Mouse (Mus musculus) MEL (cell line): ENCODE data around the gene Ndrg3. TPM values are rescaled to one million over a fixed set of nuclear protein-coding genes. Genes with fewer than 3 reads are reported as not detected.

Source experiments
- DNase-seq: peaks from one replicate; pipeline ENCODE4 v3.0.0; 2011; ENCODE audit warnings: low read depth, low spot score
- H3K27ac ChIP-seq: 2 replicates; pipeline ENCODE4 v1.5.1; 2012; ENCODE audit warnings: low read depth, mild to moderate bottlenecking, control low read depth, low read length, moderate library complexity; ENCODE audit not compliant: control insufficient read depth
- H3K27me3 ChIP-seq, 2 experiments: fragments of 150-350 bp in 1 of 2; sonication (generic) in 1 of 2; 2 replicates each; pipeline ENCODE4 v1.6.1; 2012; ENCODE audit warnings: low read length in 2 of 2, mild to moderate bottlenecking in 2 of 2, improper control_type of control experiment in 1 of 2, moderate library complexity in 1 of 2; ENCODE audit not compliant: insufficient read depth in 2 of 2, control insufficient read depth in 1 of 2
- H3K36me3 ChIP-seq, 2 experiments: 2 replicates each; pipeline ENCODE4 v1.6.1; 2012 to 2014; ENCODE audit warnings: low read length in 2 of 2, improper control_type of control experiment in 1 of 2, inconsistent platforms in 1 of 2, mild to moderate bottlenecking in 1 of 2; ENCODE audit not compliant: insufficient read depth in 2 of 2, control insufficient read depth in 1 of 2
- H3K4me1 ChIP-seq, 2 experiments: fragments of 150-350 bp in 1 of 2; sonication (generic) in 1 of 2; 2 replicates each; pipeline ENCODE4 v1.6.1; 2012; ENCODE audit warnings: low read length in 2 of 2, improper control_type of control experiment in 1 of 2, mild to moderate bottlenecking in 1 of 2; ENCODE audit not compliant: insufficient read depth in 2 of 2, control insufficient read depth in 1 of 2
- H3K4me3 ChIP-seq, 2 experiments: fragments of 150-350 bp in 1 of 2; sonication (generic) in 1 of 2; 2 replicates each; pipeline ENCODE4 v1.5.1; 2012; ENCODE audit warnings: low read depth in 2 of 2, low read length in 2 of 2, mild to moderate bottlenecking in 2 of 2, moderate library complexity in 2 of 2, control low read depth in 1 of 2, improper control_type of control experiment in 1 of 2; ENCODE audit not compliant: control insufficient read depth in 1 of 2, insufficient read depth in 1 of 2
- H3K79me2 ChIP-seq: 2 replicates; pipeline ENCODE4 v1.6.1; 2012; ENCODE audit warnings: mild to moderate bottlenecking, low read length, moderate library complexity; ENCODE audit not compliant: control insufficient read depth, poor library complexity, insufficient read depth
- H3K9ac ChIP-seq: 2 replicates; pipeline ENCODE4 v1.6.1; 2012; ENCODE audit warnings: low read depth, mild to moderate bottlenecking, control low read depth, low read length, moderate library complexity; ENCODE audit not compliant: control insufficient read depth, poor library complexity, severe bottlenecking
- H3K9me3 ChIP-seq: fragments of 150-350 bp; sonication (generic); replicated peaks from 2 replicates; pipeline ENCODE4 v1.6.1; 2012; ENCODE audit warnings: mild to moderate bottlenecking, low read length, improper control_type of control experiment, moderate library complexity; ENCODE audit not compliant: insufficient read depth
- CTCF ChIP-seq, 3 experiments: IDR thresholded peaks in 2 of 3; conservative IDR thresholded peaks in 1 of 3; 2 replicates each; pipeline ENCODE4 v1.5.1; 2011 to 2012; ENCODE audit warnings: low read length in 3 of 3, low read depth in 2 of 3, mild to moderate bottlenecking in 2 of 3, improper control_type of control experiment in 1 of 3, inconsistent platforms in 1 of 3, mixed read lengths in 1 of 3, moderate library complexity in 1 of 3; ENCODE audit not compliant: control insufficient read depth in 1 of 3, insufficient read depth in 1 of 3, poor library complexity in 1 of 3, severe bottlenecking in 1 of 3
- ELF1 ChIP-seq: IDR thresholded peaks from 2 replicates; pipeline ENCODE4 v1.6.1; 2014; ENCODE audit warnings: low read depth, mild to moderate bottlenecking, inconsistent platforms, low read length, improper control_type of control experiment, moderate library complexity
- GATA1 ChIP-seq: IDR thresholded peaks from 2 replicates; pipeline ENCODE4 v1.6.1; 2011; ENCODE audit warnings: low read depth, low read length, improper control_type of control experiment
- HCFC1 ChIP-seq: IDR thresholded peaks from 2 replicates; pipeline ENCODE4 v1.6.1; 2012; ENCODE audit warnings: low read depth, mild to moderate bottlenecking, inconsistent platforms, low read length, improper control_type of control experiment, moderate library complexity
- JUND ChIP-seq: IDR thresholded peaks from 2 replicates; pipeline ENCODE4 v1.6.1; 2011; ENCODE audit warnings: low read depth, mild to moderate bottlenecking, improper control_type of control experiment, low read length
- MAFK ChIP-seq: IDR thresholded peaks from 2 replicates; pipeline ENCODE4 v1.6.1; 2011; ENCODE audit warnings: low read depth, mild to moderate bottlenecking, low read length, improper control_type of control experiment, borderline replicate concordance
- MAX ChIP-seq: IDR thresholded peaks from 2 replicates; pipeline ENCODE4 v1.6.1; 2011; ENCODE audit warnings: low read length, improper control_type of control experiment
- MEF2A ChIP-seq: IDR thresholded peaks from 2 replicates; pipeline ENCODE4 v1.6.1; 2014; ENCODE audit warnings: low read depth, mild to moderate bottlenecking, inconsistent platforms, low read length, improper control_type of control experiment; ENCODE audit not compliant: poor library complexity, insufficient replicate concordance, severe bottlenecking; ENCODE audit errors: extremely low read depth
- MXI1 ChIP-seq: IDR thresholded peaks from 2 replicates; pipeline ENCODE4 v1.6.1; 2011; ENCODE audit warnings: mild to moderate bottlenecking, low read depth, low read length, improper control_type of control experiment
- NELFE ChIP-seq: IDR thresholded peaks from 2 replicates; pipeline ENCODE4 v1.6.1; 2011; ENCODE audit warnings: low read depth, low read length, improper control_type of control experiment
- NRF1 ChIP-seq: IDR thresholded peaks from 2 replicates; pipeline ENCODE4 v1.6.1; 2014; ENCODE audit warnings: low read depth, mild to moderate bottlenecking, inconsistent platforms, low read length, improper control_type of control experiment, moderate library complexity; ENCODE audit not compliant: poor library complexity, insufficient read depth, severe bottlenecking
- POLR2AphosphoS2 ChIP-seq: IDR thresholded peaks from 2 replicates; pipeline ENCODE4 v1.6.1; 2011; ENCODE audit warnings: low read length, improper control_type of control experiment
- POLR2AphosphoS5 ChIP-seq: IDR thresholded peaks from 2 replicates; pipeline ENCODE4 v1.6.1; 2012; ENCODE audit warnings: low read depth, borderline replicate concordance, mild to moderate bottlenecking, inconsistent platforms, low read length, moderate library complexity, mixed read lengths
- RAD21 ChIP-seq: IDR thresholded peaks from 2 replicates; pipeline ENCODE4 v1.6.1; 2011; ENCODE audit warnings: mild to moderate bottlenecking, low read depth, low read length, improper control_type of control experiment
- TAL1 ChIP-seq: IDR thresholded peaks from 2 replicates; pipeline ENCODE4 v1.6.1; 2012; ENCODE audit warnings: mild to moderate bottlenecking, inconsistent platforms, low read length, moderate library complexity, mixed read lengths
- TBP ChIP-seq: IDR thresholded peaks from 2 replicates; pipeline ENCODE4 v1.8.0; 2011; ENCODE audit warnings: low read depth, low read length, improper control_type of control experiment
- USF2 ChIP-seq, 2 experiments: IDR thresholded peaks; 2 replicates each; pipeline ENCODE4 v1.6.1; 2011 to 2012; ENCODE audit warnings: improper control_type of control experiment in 2 of 2, low read length in 2 of 2, borderline replicate concordance in 1 of 2, inconsistent platforms in 1 of 2, low read depth in 1 of 2, mild to moderate bottlenecking in 1 of 2; ENCODE audit not compliant: insufficient read depth in 1 of 2
- polyA plus RNA-seq, 2 experiments: library from polyadenylated mRNA; stranded (reverse) in 1 of 2; unstranded in 1 of 2; fragments of >175 nt in 1 of 2; fragments of >200 nt in 1 of 2; gene quantifications; 2 replicates each; pipeline versions ENCODE4 v1.2.1 to v1.2.4; 2012; ENCODE audit warnings: low replicate concordance in 2 of 2, low read depth in 1 of 2; ENCODE audit not compliant: insufficient read length in 2 of 2, insufficient read depth in 1 of 2, missing spikeins in 1 of 2
- total RNA-seq: library from RNA; depleted of rRNA; stranded (reverse); fragments of 300-350 nt; gene quantifications from 2 replicates; pipeline ENCODE4 v1.2.3, GENCODE M21; 2012

Gene Ndrg3
- total and polyA plus RNA-seq, 3 experiments = 19.0 to 39.6 TPM; not detected in 1

DNA sequence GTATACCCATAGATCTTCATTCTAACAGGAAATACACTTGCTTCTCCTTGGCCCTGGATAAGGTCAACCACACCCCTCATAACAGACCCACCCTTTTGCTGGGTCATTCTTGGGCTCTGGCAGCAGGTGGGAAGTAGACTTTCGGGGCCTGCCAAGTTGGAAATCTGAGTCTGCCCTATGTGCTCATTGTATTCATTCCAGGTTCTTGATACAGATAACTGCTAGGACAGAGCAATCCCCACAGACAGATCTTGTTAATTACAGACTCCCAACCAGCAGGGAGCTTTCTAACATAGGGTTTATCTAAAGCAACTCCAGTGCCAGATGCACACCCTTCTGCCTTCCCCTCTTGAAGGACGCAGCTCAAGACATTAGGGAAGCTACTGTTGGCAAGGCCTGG lies 9.0 kb downstream of the Ndrg3 start (continued):
- TF ChIP-seq HCFC1 = no peak
- TF ChIP-seq, all 39 proteins: peak for 7

DNA sequence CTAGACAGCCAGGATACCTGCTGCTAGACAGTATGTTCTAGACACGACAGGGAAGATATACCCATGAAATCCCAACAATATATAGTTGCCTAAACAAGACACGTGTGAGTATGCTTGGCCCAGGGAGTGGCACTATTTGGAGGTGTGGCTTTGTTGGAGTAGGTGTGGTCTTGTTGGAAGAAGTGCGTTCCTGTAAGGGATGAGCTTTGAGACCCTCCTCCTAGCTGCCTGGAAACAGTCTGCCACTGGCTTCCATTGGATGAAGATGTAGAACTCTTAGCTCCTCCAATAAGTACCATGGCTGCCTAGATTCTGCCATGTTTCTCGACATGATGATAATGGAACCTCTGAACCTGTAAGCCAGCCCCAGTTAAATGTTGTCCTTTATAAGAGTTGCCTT lies 10.6 kb downstream of the Ndrg3 start:
- peaks cover 2% of the 10 kb centered on the region; the same call in 1 of the 2 replicates for H3K79me2 ChIP-seq
- no peak overlapping the region for H3K27ac ChIP-seq
- H3K9ac ChIP-seq = no peak overlapping the region
- no peak for TF ChIP-seq TBP
- no peak for TF ChIP-seq RAD21
- TF ChIP-seq, all 39 proteins: peak for 0
- H3K36me3 ChIP-seq = peaks cover 0 to 14% of the 10 kb centered on the region in 2 experiments; a peak in 2 of 4 replicates
- no peak for DNase-seq
- no peaks in the 10 kb centered on the region for H3K27me3 ChIP-seq
- H3K9me3 ChIP-seq = no peaks in the 10 kb centered on the region
- no peak overlapping the region for H3K4me3 ChIP-seq
- peaks cover 3 to 4% of the 10 kb centered on the region in 2 experiments; a peak in 2 of 4 replicates for H3K4me1 ChIP-seq

DNA sequence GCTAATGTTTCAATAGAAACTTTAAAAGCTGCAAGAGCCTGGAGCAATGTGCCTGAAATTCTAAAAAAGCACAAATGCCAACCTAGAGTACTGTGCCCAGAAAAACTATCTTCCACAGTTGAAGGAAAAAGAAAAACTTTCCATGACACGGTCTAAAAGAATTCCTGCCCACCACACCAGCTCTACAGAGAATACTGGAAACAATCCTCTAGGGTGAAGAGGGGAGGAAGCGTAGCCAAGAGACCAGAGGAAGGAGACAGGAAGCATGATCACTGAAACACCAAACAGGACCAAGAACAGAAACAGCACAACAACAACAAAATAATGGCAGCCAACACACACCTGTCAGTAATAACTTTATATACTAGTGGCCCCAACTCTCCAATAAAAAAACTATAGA lies 11.8 kb downstream of the Ndrg3 start:
- TF ChIP-seq NRF1 = no peak
- no peak for TF ChIP-seq GATA1
- no peak for TF ChIP-seq NELFE
- TF ChIP-seq JUND = no peak
- no peaks in the 10 kb centered on the region for H3K27me3 ChIP-seq
- H3K27ac ChIP-seq = no peak overlapping the region
- H3K79me2 ChIP-seq = peaks cover 2% of the 10 kb centered on the region; the same call in 1 of the 2 replicates
- H3K9me3 ChIP-seq = no peaks in the 10 kb centered on the region
- H3K4me3 ChIP-seq = no peak overlapping the region
- no peak for DNase-seq
- no peak overlapping the region for H3K9ac ChIP-seq
- peaks cover 3 to 4% of the 10 kb centered on the region in 2 experiments; a peak in 2 of 4 replicates for H3K4me1 ChIP-seq
- peaks cover 0 to 14% of the 10 kb centered on the region in 2 experiments; a peak in 2 of 4 replicates for H3K36me3 ChIP-seq

DNA sequence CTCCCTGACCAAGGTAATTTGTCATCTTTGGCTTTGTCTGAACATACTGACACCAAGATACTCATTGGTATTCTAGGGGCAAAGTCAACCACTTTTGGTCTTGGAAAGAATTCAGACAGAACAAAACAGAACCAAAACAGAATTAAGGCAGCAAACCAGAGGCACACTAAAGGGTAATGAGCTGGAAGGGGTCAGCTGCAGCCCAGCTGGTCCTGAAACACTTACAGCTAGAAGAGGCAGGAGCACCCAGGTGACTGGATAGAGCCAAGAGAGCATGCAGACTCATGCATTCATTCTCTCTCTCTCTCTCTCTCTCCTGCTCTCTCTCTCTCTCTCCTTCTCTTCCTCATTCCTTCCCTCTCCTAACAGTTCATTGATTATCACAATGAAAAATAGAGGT lies 15.1 kb downstream of the Ndrg3 start:
- no peaks in the 10 kb centered on the region for H3K4me1 ChIP-seq

More for the DNA sequence above, 15.1 kb downstream of the Ndrg3 start:
- H3K36me3 ChIP-seq = no peaks in the 10 kb centered on the region
- no peak overlapping the region for H3K9ac ChIP-seq
- H3K9me3 ChIP-seq = no peaks in the 10 kb centered on the region
- H3K4me3 ChIP-seq = no peak overlapping the region
- H3K27me3 ChIP-seq = no peaks in the 10 kb centered on the region
- TF ChIP-seq ELF1 (no peak), CTCF (IDR thresholded peaks at IDR 0.05 in 2 of 3, conservative IDR thresholded peaks at IDR 0.05 in 1 of 3; ENCODE audit: control insufficient read depth in 1 of 3, insufficient read depth in 1 of 3, low read depth in 2 of 3, low read length in 3 of 3, poor library complexity in 1 of 3, severe bottlenecking in 1 of 3) (no peak), POLR2AphosphoS5 (no peak), USF2 (IDR thresholded peaks at IDR 0.05; ENCODE audit: borderline replicate concordance in 1 of 2, insufficient read depth in 1 of 2, low read depth in 1 of 2, low read length in 2 of 2) (no peak), MAX (no peak), TAL1 (no peak), MAFK (no peak), MEF2A (no peak), POLR2AphosphoS2 (no peak), MXI1 (no peak), NELFE (no peak)
- no peaks in the 10 kb centered on the region for H3K79me2 ChIP-seq
- DNase-seq = no peak
- H3K27ac ChIP-seq = no peak overlapping the region
